Comparison of ENCODE assay signal across 22 mouse cellular contexts in the genomic region with DNA sequence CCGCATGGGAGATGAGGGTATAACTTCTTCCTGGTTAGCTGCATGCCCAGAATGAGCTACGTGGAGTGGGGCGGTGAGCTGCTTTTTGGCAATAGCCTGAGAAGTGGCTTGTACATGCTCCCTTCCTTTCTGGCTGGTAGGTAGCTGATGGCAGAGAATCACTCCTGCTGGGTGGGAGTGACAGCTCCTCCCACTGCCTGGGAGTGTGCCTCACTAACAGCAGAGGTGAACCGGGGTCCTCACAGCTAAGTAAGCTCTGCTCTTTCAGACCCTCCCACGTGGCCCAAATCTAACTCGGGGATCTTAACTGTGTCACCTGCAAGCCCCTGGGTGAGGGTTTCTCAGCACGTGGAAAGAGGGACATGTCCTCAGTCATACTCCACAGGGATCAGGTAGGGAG. TPM values are rescaled to one million over a fixed set of nuclear protein-coding genes. Genes with fewer than 3 reads are reported as not detected.
DNase-seq lines count a peak whose midpoint lies in the region; ATAC-seq and TF ChIP-seq lines count a peak whose summit lies in the region.
"Had no signal": no experiment of that assay in that cellular context is flagged by ENCODE, and none has a peak within 500 bp of the region (broad histone marks: within the 10 kb centered on the region; RNA-seq: fewer than 3 reads in every experiment).

No protein-coding gene starts in this region.

- no peak for TF ChIP-seq CTCF in left cerebral cortex, adult 2 months (IDR thresholded peaks at IDR 0.05)

- H3K9me3 ChIP-seq in forebrain, embryonic 13.5 days (replicated peaks), result no peaks in the 10 kb centered on the region
- H3K9me3 ChIP-seq in forebrain, embryonic 12.5 days, result no peaks in the 10 kb centered on the region
- H3K9me3 ChIP-seq: embryonic facial prominence, embryonic 13.5 days; G1E; heart, embryonic 10.5 days; heart, embryonic 15.5 days; hindbrain, embryonic 10.5 days had no signal

- H3K4me2 ChIP-seq in forebrain, embryonic 13.5 days, result no peak overlapping the region
- no peak overlapping the region for H3K4me2 ChIP-seq in forebrain, embryonic 12.5 days
- H3K4me2 ChIP-seq: embryonic facial prominence, embryonic 13.5 days; heart, embryonic 15.5 days; hindbrain, embryonic 14.5 days had no signal

- no peak overlapping the region for H3K4me3 ChIP-seq in forebrain, embryonic 13.5 days
- H3K4me3 ChIP-seq in forebrain, embryonic 12.5 days (replicated peaks), result no peak overlapping the region
- no peak overlapping the region for H3K4me3 ChIP-seq in left cerebral cortex, adult 2 months
- H3K4me3 ChIP-seq: embryonic facial prominence, embryonic 13.5 days; heart, embryonic 10.5 days; heart, embryonic 15.5 days; hindbrain, embryonic 10.5 days had no signal

- H3K9ac ChIP-seq in forebrain, embryonic 13.5 days, result peak overlapping the region; percentile 12; the same call in 1 of the 2 replicates
- H3K9ac ChIP-seq in forebrain, embryonic 12.5 days, result no peak overlapping the region
- H3K9ac ChIP-seq: heart, embryonic 15.5 days; hindbrain, embryonic 14.5 days had no signal

- 44% methylated on average over 7 of the region's 7 CpGs for WGBS in forebrain, embryonic 13.5 days
- 62% methylated on average over 7 of the region's 7 CpGs for WGBS in forebrain, embryonic 12.5 days

- DNase-seq in left cerebral cortex, adult 2 months (ENCODE audit: extremely low spot score in 1 of 2, low spot score in 2 of 2), result peak in 1 of 2 experiments; percentile 34
- DNase-seq in left cerebral cortex, postnatal 4 days, result no peak
- peak; percentile 54 for DNase-seq in right cerebral cortex, adult 18-20 months
- no peak for DNase-seq in right cerebral cortex, postnatal 10 days (ENCODE audit: low spot score in 2 of 2)
- no peak for DNase-seq in spleen, adult 18-20 months
- DNase-seq: adrenal gland, adult 8-10 months; adrenal gland, postnatal 36 days; B cell, adult 2 months; cerebellum, adult 11 months; cerebellum, adult 8-10 months; heart, adult 18-20 months; heart, postnatal 14 days had no signal

- ATAC-seq in forebrain, embryonic 13.5 days, result no peak
- no peak for ATAC-seq in forebrain, embryonic 12.5 days (ENCODE audit: low FRiP score)
- ATAC-seq: CD4-positive, CD25-positive, alpha-beta regulatory T cell, adult 4 months; forebrain, embryonic 14.5 days had no signal

- H3K4me1 ChIP-seq in forebrain, embryonic 13.5 days, result peaks cover 18% of the 10 kb centered on the region
- H3K4me1 ChIP-seq in forebrain, embryonic 12.5 days, result peaks cover 20% of the 10 kb centered on the region

- peaks cover 44% of the 10 kb centered on the region for H3K27me3 ChIP-seq in forebrain, embryonic 13.5 days
- peaks cover 46% of the 10 kb centered on the region for H3K27me3 ChIP-seq in forebrain, embryonic 12.5 days

- intact Hi-C loops in left cerebral cortex, adult 2 months (cut with DNase I), result no loop called here
- intact Hi-C loops in left cerebral cortex, postnatal 4 days (cut with DNase I), result no loop called here

- peaks cover 26% of the 10 kb centered on the region for H3K36me3 ChIP-seq in forebrain, embryonic 13.5 days (ENCODE audit: poor library complexity, severe bottlenecking)
- peaks cover 16% of the 10 kb centered on the region for H3K36me3 ChIP-seq in forebrain, embryonic 12.5 days (replicated peaks)

- H3K27ac ChIP-seq in forebrain, embryonic 13.5 days, result no peak overlapping the region
- H3K27ac ChIP-seq in forebrain, embryonic 12.5 days, result no peak overlapping the region
- peak overlapping the region; percentile 93 for H3K27ac ChIP-seq in left cerebral cortex, adult 2 months
- H3K27ac ChIP-seq: embryonic facial prominence, embryonic 13.5 days; heart, embryonic 10.5 days; heart, embryonic 15.5 days; hindbrain, embryonic 10.5 days; hindbrain, embryonic 14.5 days had no signal

RNA-seq across cellular contexts. Expression of a gene that starts 3.5 kb away (rescaled TPM):
- 1.4 and 2.3 TPM in 2 replicates for polyA plus RNA-seq in forebrain, embryonic 13.5 days (2015; fragmentation: Nextera tagmentation; extraction: Ambion mirVana)
- polyA plus RNA-seq in forebrain, embryonic 12.5 days (2016; fragmentation: Nextera tagmentation; extraction: Ambion mirVana), result 1.4 and 1.6 TPM in 2 replicates
- total RNA-seq in left cerebral cortex, adult 2 months (2021), result 10 to 100 TPM; 75.4 to 97.5 TPM
- 10 to 100 TPM; 22.6 to 28.6 TPM for total RNA-seq in left cerebral cortex, postnatal 4 days (2021)

RNA-seq across cellular contexts. Expression of a gene that starts 7.9 kb away (rescaled TPM):
- polyA plus RNA-seq in forebrain, embryonic 13.5 days (2015; fragmentation: Nextera tagmentation; extraction: Ambion mirVana), result 38.8 and 41.8 TPM in 2 replicates
- 36.5 and 38.3 TPM in 2 replicates for polyA plus RNA-seq in forebrain, embryonic 12.5 days (2016; fragmentation: Nextera tagmentation; extraction: Ambion mirVana)
- total RNA-seq in left cerebral cortex, adult 2 months (2021), result 100 to 1,000 TPM; 101 to 111 TPM
- 10 to 100 TPM; 84.6 to 91.6 TPM for total RNA-seq in left cerebral cortex, postnatal 4 days (2021)

RNA-seq across cellular contexts. Expression of a gene that starts 19.9 kb away (rescaled TPM):
- 4.2 and 5.5 TPM in 2 replicates for polyA plus RNA-seq in forebrain, embryonic 13.5 days (2015; fragmentation: Nextera tagmentation; extraction: Ambion mirVana)
- 5.7 and 6.3 TPM in 2 replicates for polyA plus RNA-seq in forebrain, embryonic 12.5 days (2016; fragmentation: Nextera tagmentation; extraction: Ambion mirVana)
- 1 to 10 TPM; 6.3 to 8.1 TPM for total RNA-seq in left cerebral cortex, adult 2 months (2021)
- total RNA-seq in left cerebral cortex, postnatal 4 days (2021), result 1 to 10 TPM; 7.3 to 8.9 TPM
- polyA plus RNA-seq: CD4-positive, CD25-positive, alpha-beta regulatory T cell, adult 4 months had no signal

RNA-seq across cellular contexts. Expression of a gene that starts 20.0 kb away (rescaled TPM):
- 183 and 199 TPM in 2 replicates for polyA plus RNA-seq in forebrain, embryonic 13.5 days (2015; fragmentation: Nextera tagmentation; extraction: Ambion mirVana)
- polyA plus RNA-seq in forebrain, embryonic 12.5 days (2016; fragmentation: Nextera tagmentation; extraction: Ambion mirVana), result 150 and 155 TPM in 2 replicates
- 100 to 1,000 TPM in 1 of 2 experiments, 10 to 100 TPM in 1; 86.2 to 104 TPM for total RNA-seq in left cerebral cortex, adult 2 months (2021)
- total RNA-seq in left cerebral cortex, postnatal 4 days (2021), result 100 to 1,000 TPM; 103 to 129 TPM

RNA-seq across cellular contexts. Expression of a gene that starts 21.4 kb away (rescaled TPM):
- 22.8 and 25.7 TPM in 2 replicates for polyA plus RNA-seq in forebrain, embryonic 13.5 days (2015; fragmentation: Nextera tagmentation; extraction: Ambion mirVana)
- polyA plus RNA-seq in forebrain, embryonic 12.5 days (2016; fragmentation: Nextera tagmentation; extraction: Ambion mirVana), result 25.8 and 27.5 TPM in 2 replicates
- total RNA-seq in left cerebral cortex, adult 2 months (2021), result 10 to 100 TPM; 26.4 to 29.2 TPM
- 10 to 100 TPM; 32.0 to 34.1 TPM for total RNA-seq in left cerebral cortex, postnatal 4 days (2021)
